Mouse (Mus musculus) C2C12 (cell line): ENCODE results near the gene Mrc2. TPM values are rescaled to one million over a fixed set of nuclear protein-coding genes. Genes with fewer than 3 reads are reported as not detected.

Experiments used
- H3K27me3 ChIP-seq: one replicate; pipeline ENCODE4 v1.6.1; 2011; ENCODE audit not compliant: control insufficient read depth, insufficient read depth, insufficient read length
- H3K36me3 ChIP-seq: one replicate; pipeline ENCODE4 v1.6.1; 2011; ENCODE audit not compliant: control insufficient read depth, insufficient read depth
- H3K4me3 ChIP-seq: one replicate; pipeline ENCODE4 v1.5.1; 2011; ENCODE audit warnings: mild to moderate bottlenecking, control low read depth; ENCODE audit not compliant: poor library complexity, insufficient read depth, severe bottlenecking
- H3K79me2 ChIP-seq: one replicate; pipeline ENCODE4 v1.6.1; 2011; ENCODE audit not compliant: control insufficient read depth, insufficient read depth
- H3K79me3 ChIP-seq: one replicate; pipeline ENCODE4 v1.6.1; 2011; ENCODE audit warnings: low read depth, control low read depth
- H3ac ChIP-seq: one replicate; pipeline ENCODE3; 2011; ENCODE audit warnings: low read depth; ENCODE audit not compliant: control insufficient read depth, insufficient read length
- CEBPB ChIP-seq: IDR thresholded peaks from one replicate; pipeline ENCODE4 v1.6.1; 2011; ENCODE audit warnings: low read depth, mild to moderate bottlenecking, control low read depth, moderate library complexity
- CTCF ChIP-seq: IDR thresholded peaks from one replicate; pipeline ENCODE4 v1.5.1; 2011; ENCODE audit not compliant: control insufficient read depth, insufficient read depth, insufficient read length
- FOSL1 ChIP-seq: IDR thresholded peaks from one replicate; pipeline ENCODE4 v1.8.0; 2011; ENCODE audit warnings: mild to moderate bottlenecking, low read length; ENCODE audit not compliant: poor library complexity, insufficient read depth, severe bottlenecking
- MAX ChIP-seq: IDR thresholded peaks from one replicate; pipeline ENCODE4 v1.6.1; 2011; ENCODE audit warnings: mild to moderate bottlenecking, control low read depth
- MYOD1 ChIP-seq: IDR thresholded peaks from one replicate; pipeline ENCODE4 v1.6.1; 2011; ENCODE audit warnings: low read depth; ENCODE audit not compliant: control insufficient read depth, insufficient read length
- MYOG ChIP-seq: IDR thresholded peaks from one replicate; pipeline ENCODE4 v1.6.1; 2011; ENCODE audit not compliant: control insufficient read depth, insufficient read length; ENCODE audit errors: extremely low read depth
- USF1 ChIP-seq: IDR thresholded peaks from one replicate; pipeline ENCODE4 v1.6.1; 2011; ENCODE audit warnings: low read depth, mild to moderate bottlenecking, control low read depth, moderate library complexity
- polyA plus RNA-seq: library from polyadenylated mRNA; unstranded; fragments of >200 nt; fragmentation: generic; extraction: Trizol; gene quantifications from one replicate; pipeline ENCODE4 v1.2.1, GENCODE M21; 2012; ENCODE audit warnings: missing spikeins

The Mrc2 gene
- polyA plus RNA-seq, 1 experiment = 28.7 TPM

- Histone ChIP-seq H3K79me3 (no peaks in the 10 kb centered on the region), H3K79me2 (no peaks in the 10 kb centered on the region), H3K27me3 (no peaks in the 10 kb centered on the region), H3K4me3 (no peak overlapping the region), H3K36me3 (no peaks in the 10 kb centered on the region), H3ac (no peak overlapping the region)
- TF ChIP-seq CEBPB (no peak), MAX (no peak)
Observed at GRCm38 (mm10) chr11:105365611-105366010, 73.2 kb downstream of the Mrc2 start.

- H3K36me3 ChIP-seq = no peaks in the 10 kb centered on the region
- TF ChIP-seq CTCF = no peak
- H3K27me3 ChIP-seq = no peaks in the 10 kb centered on the region
- H3K4me3 ChIP-seq = no peak overlapping the region
- H3ac ChIP-seq = no peak overlapping the region
- H3K79me3 ChIP-seq = no peaks in the 10 kb centered on the region
- H3K79me2 ChIP-seq = no peaks in the 10 kb centered on the region
Observed at GRCm38 (mm10) chr11:105366051-105366450, 73.6 kb downstream of the Mrc2 start.

- no peaks in the 10 kb centered on the region for H3K79me2 ChIP-seq
- no peak overlapping the region for H3ac ChIP-seq
- no peaks in the 10 kb centered on the region for H3K27me3 ChIP-seq
- no peaks in the 10 kb centered on the region for H3K36me3 ChIP-seq
- no peaks in the 10 kb centered on the region for H3K79me3 ChIP-seq
- no peak for TF ChIP-seq MYOD1
- no peak for TF ChIP-seq MAX
- no peak for TF ChIP-seq MYOG
- TF ChIP-seq FOSL1 = no peak
- TF ChIP-seq USF1 = no peak
- no peak for TF ChIP-seq CTCF
- no peak for TF ChIP-seq CEBPB
- no peak overlapping the region for H3K4me3 ChIP-seq
Observed at GRCm38 (mm10) chr11:105367163-105367562, 74.7 kb downstream of the Mrc2 start.

GRCm38 (mm10) chr11:105368833-105369232, 76.4 kb downstream of the Mrc2 start:
- no peak for TF ChIP-seq USF1
- no peak for TF ChIP-seq CTCF
- no peak for TF ChIP-seq MAX
- no peak for TF ChIP-seq MYOD1
- no peak for TF ChIP-seq FOSL1
- TF ChIP-seq MYOG = no peak
- no peak for TF ChIP-seq CEBPB
- H3ac ChIP-seq = no peak overlapping the region
- no peak overlapping the region for H3K4me3 ChIP-seq
- H3K27me3 ChIP-seq = no peaks in the 10 kb centered on the region
- no peaks in the 10 kb centered on the region for H3K79me2 ChIP-seq
- H3K36me3 ChIP-seq = no peaks in the 10 kb centered on the region
- H3K79me3 ChIP-seq = no peaks in the 10 kb centered on the region

GRCm38 (mm10) chr11:105369526-105370386, 77.3 kb downstream of the Mrc2 start:
- H3K79me2 ChIP-seq = no peaks in the 10 kb centered on the region
- H3K4me3 ChIP-seq = no peak overlapping the region
- TF ChIP-seq MYOG (no peak), MAX (no peak), USF1 (no peak), CTCF (no peak), CEBPB (no peak), FOSL1 (no peak), MYOD1 (no peak)
- no peaks in the 10 kb centered on the region for H3K36me3 ChIP-seq
- no peaks in the 10 kb centered on the region for H3K27me3 ChIP-seq
- no peaks in the 10 kb centered on the region for H3K79me3 ChIP-seq
- no peak overlapping the region for H3ac ChIP-seq

- Histone ChIP-seq H3K4me3 (no peak overlapping the region), H3ac (no peak overlapping the region), H3K36me3 (no peaks in the 10 kb centered on the region), H3K27me3 (no peaks in the 10 kb centered on the region), H3K79me2 (no peaks in the 10 kb centered on the region), H3K79me3 (no peaks in the 10 kb centered on the region)
- no peak for TF ChIP-seq MYOG
- TF ChIP-seq CTCF = no peak
- TF ChIP-seq CEBPB = no peak
- no peak for TF ChIP-seq USF1
- TF ChIP-seq MYOD1 = no peak
- TF ChIP-seq FOSL1 = no peak
Observed at GRCm38 (mm10) chr11:105371818-105372217, 79.4 kb downstream of the Mrc2 start.
